Mouse (Mus musculus): ENCODE data around the gene Sncg. TPM values are rescaled to one million over a fixed set of nuclear protein-coding genes. Genes with fewer than 3 reads are reported as not detected.

Gene Sncg
- polyA plus RNA-seq, 1 experiment from 2014 or later, result 4.6 TPM

DNA sequence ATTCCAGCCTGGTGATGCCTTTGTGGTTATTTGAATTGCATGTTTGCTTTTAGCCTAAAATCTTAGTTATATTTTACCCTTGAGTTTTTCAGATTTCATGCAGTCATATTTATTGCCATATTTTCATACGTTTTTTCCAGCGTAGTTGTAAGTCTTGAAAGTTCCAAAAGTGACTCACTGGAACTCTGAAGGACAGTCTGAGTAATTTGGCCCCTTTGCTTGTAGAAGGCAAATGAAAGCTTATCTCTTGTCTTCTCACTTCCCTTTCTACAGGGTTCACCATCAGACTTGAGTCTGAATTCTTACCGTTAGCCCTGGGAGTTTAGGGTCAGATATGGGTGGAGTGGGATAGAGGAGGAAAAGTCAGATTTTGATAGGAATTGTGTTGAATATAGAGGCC, 48.0 kb downstream of the Sncg start:
- DNase-seq (ENCODE audit: low spot score), result no peak
- Histone ChIP-seq H3K27me3 (ENCODE audit: insufficient read depth, poor library complexity, severe bottlenecking) (no peaks in the 10 kb centered on the region), H3K27ac (no peak overlapping the region), H3K4me3 (no peak overlapping the region), H3K9me3 (no peaks in the 10 kb centered on the region), H3K4me1 (no peaks in the 10 kb centered on the region), H3K36me3 (peaks cover 68% of the 10 kb centered on the region)
- 77% methylated on average over 3 of the region's 3 CpGs for WGBS

GRCm38 (mm10) chr14:34323576-34324085, 51.0 kb downstream of the Sncg start:
- Histone ChIP-seq H3K4me1 (no peaks in the 10 kb centered on the region), H3K27ac (no peak overlapping the region), H3K27me3 (ENCODE audit: insufficient read depth, poor library complexity, severe bottlenecking) (no peaks in the 10 kb centered on the region), H3K36me3 (peaks cover 62% of the 10 kb centered on the region), H3K9me3 (no peaks in the 10 kb centered on the region), H3K4me3 (no peak overlapping the region)
- WGBS, result 93% methylated on average over 5 of the region's 5 CpGs
- no peak for DNase-seq (ENCODE audit: low spot score)

Other genes with a start within 250 kb of the Sncg start
- 0.04 and 0.05 TPM in 2 replicates for gene Npy4r, start 222.3 kb downstream of the Sncg start, polyA plus RNA-seq (2016; fragmentation: Nextera tagmentation; extraction: Ambion mirVana)
- gene Gprin2, start 173.1 kb downstream of the Sncg start, polyA plus RNA-seq (2016; fragmentation: Nextera tagmentation; extraction: Ambion mirVana), result 0.17 and 0.46 TPM in 2 replicates
- gene Syt15, start 155.2 kb downstream of the Sncg start, polyA plus RNA-seq (2016; fragmentation: Nextera tagmentation; extraction: Ambion mirVana), result 0.29 and 0.52 TPM in 2 replicates
- gene Shld2, start 64.3 kb downstream of the Sncg start, polyA plus RNA-seq (2016; fragmentation: Nextera tagmentation; extraction: Ambion mirVana), result 9.0 TPM in 2 replicates
- gene Glud1, start 64.1 kb downstream of the Sncg start, polyA plus RNA-seq (2016; fragmentation: Nextera tagmentation; extraction: Ambion mirVana), result 66.6 and 87.3 TPM in 2 replicates
- not detected in 2 replicates for gene Fam25c, start 19.4 kb downstream of the Sncg start, polyA plus RNA-seq (2016; fragmentation: Nextera tagmentation; extraction: Ambion mirVana)
- 13.9 and 23.7 TPM in 2 replicates for gene Mmrn2, start 676 bp upstream of the Sncg start, polyA plus RNA-seq (2016; fragmentation: Nextera tagmentation; extraction: Ambion mirVana)
- 48.0 and 48.9 TPM in 2 replicates for gene Bmpr1a, start 128.6 kb upstream of the Sncg start, polyA plus RNA-seq (2016; fragmentation: Nextera tagmentation; extraction: Ambion mirVana)
- not detected in 2 replicates for gene 9230112D13Rik, start 148.0 kb upstream of the Sncg start, polyA plus RNA-seq (2016; fragmentation: Nextera tagmentation; extraction: Ambion mirVana)
- 136 and 219 TPM in 2 replicates for gene Ldb3, start 213.9 kb upstream of the Sncg start, polyA plus RNA-seq (2016; fragmentation: Nextera tagmentation; extraction: Ambion mirVana)
- 4.1 and 5.9 TPM in 2 replicates for gene Opn4, start 225.4 kb upstream of the Sncg start, polyA plus RNA-seq (2016; fragmentation: Nextera tagmentation; extraction: Ambion mirVana)

All from heart, embryonic 10.5 days (tissue).